Mouse (Mus musculus) neural tube, embryonic 15.5 days (tissue): ENCODE measurements around the gene Kif2c. TPM values are rescaled to one million over a fixed set of nuclear protein-coding genes. Genes with fewer than 3 reads are reported as not detected.

Experiments used
- ATAC-seq: fragments of 200-750 bp; cut with Nextera tagmentation; 2 replicates; pipeline ENCODE4 v1.8.0; 2017; ENCODE audit warnings: mild to moderate bottlenecking, moderate TSS enrichment, moderate library complexity; ENCODE audit not compliant: low FRiP score
- H3K27ac ChIP-seq: fragments of 300-500 bp; sonication (generic); replicated peaks from 2 replicates; pipeline ENCODE4 v1.5.1; 2015; ENCODE audit warnings: mild to moderate bottlenecking, inconsistent platforms
- H3K27me3 ChIP-seq: fragments of 300-500 bp; sonication (generic); replicated peaks from 2 replicates; pipeline ENCODE4 v1.6.1; 2015; ENCODE audit warnings: inconsistent platforms
- H3K36me3 ChIP-seq: fragments of 300-500 bp; sonication (generic); 2 replicates; pipeline ENCODE4 v1.6.1; 2015; ENCODE audit warnings: inconsistent platforms
- H3K4me1 ChIP-seq: fragments of 300-500 bp; sonication (generic); 2 replicates; pipeline ENCODE4 v1.6.1; 2015; ENCODE audit warnings: inconsistent platforms
- H3K4me2 ChIP-seq: fragments of 300-500 bp; sonication (generic); 2 replicates; pipeline ENCODE4 v1.6.1; 2015; ENCODE audit warnings: inconsistent platforms, mild to moderate bottlenecking, moderate library complexity
- H3K4me3 ChIP-seq: fragments of 300-500 bp; sonication (generic); replicated peaks from 2 replicates; pipeline ENCODE4 v1.5.1; 2015; ENCODE audit warnings: mild to moderate bottlenecking, inconsistent platforms
- H3K9ac ChIP-seq: fragments of 300-500 bp; sonication (generic); replicated peaks from 2 replicates; pipeline ENCODE4 v1.6.1; 2015; ENCODE audit warnings: mild to moderate bottlenecking, inconsistent platforms
- H3K9me3 ChIP-seq: fragments of 300-500 bp; sonication (generic); replicated peaks from 2 replicates; pipeline ENCODE4 v1.6.1; 2016; ENCODE audit warnings: inconsistent platforms
- WGBS: fragments of 180-500 bp; shearing (Covaris S2); methylation state at CpG from one replicate; pipeline ENCODE4 v1.1.7; 2015; ENCODE audit warnings: mixed read lengths; 5-methylcytosine and 5-hydroxymethylcytosine counted together
- polyA plus RNA-seq: library from polyadenylated mRNA; unstranded; fragments of >200 nt; fragmentation: Nextera tagmentation; extraction: Ambion mirVana; gene quantifications from 2 replicates; pipeline ENCODE4 v1.2.1, GENCODE M21; 2015

The Kif2c gene
- polyA plus RNA-seq, result 6.8 and 17.1 TPM in 2 replicates

DNA sequence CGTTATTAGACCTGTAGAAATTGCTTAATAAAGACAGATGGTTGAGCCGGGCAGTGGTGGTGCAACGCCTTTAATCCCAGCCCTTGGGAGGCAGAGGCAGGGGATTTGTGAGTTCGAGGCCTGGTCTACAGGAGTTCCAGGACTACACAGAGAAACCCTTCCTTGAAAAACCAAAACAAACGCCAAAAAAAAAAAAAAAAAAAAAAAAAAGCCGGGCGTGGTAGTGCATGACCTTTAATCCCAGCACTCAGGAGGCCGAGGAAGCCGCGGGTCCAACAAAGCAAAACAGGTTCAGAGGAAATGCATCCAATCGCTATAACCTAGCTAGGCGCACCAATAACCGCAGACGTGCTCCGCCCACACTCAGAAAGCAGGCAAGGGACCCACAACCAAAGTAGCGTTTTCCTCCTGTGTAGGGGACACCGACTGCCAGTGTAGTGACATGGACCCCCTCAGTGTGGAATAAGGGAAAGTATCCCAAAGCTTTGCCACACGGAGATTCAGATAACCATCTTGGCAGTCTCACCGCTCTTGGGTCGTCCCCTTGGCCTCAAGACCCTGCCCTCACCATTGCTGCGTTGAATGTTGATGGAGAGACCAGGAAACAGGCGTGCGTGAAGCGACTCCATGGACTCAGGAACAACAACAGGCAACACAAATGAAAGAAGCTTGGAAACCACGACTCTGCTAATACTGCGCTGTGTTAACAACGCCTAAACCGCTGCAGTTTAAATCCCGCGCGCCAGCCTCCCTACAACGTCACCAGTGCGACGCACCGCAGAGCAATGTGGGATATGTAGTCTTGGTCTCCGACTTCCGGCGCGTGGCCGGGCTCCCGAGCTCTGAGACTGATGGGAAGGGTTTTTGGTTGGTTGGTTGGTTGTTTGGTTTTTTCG lies at the start of gene Kif2c:
TSS of gene Kif2c (minus strand) at position 777 of the 896 bp plus-strand sequence.
- H3K27ac ChIP-seq, result peak within 1 kb of the TSS; percentile 82
- H3K4me3 ChIP-seq, result peak within 1 kb of the TSS; percentile 54
- H3K9me3 ChIP-seq, result no peaks in the 10 kb centered on the region
- 1% methylated on average over 42 of the region's 42 CpGs for WGBS
- peak within 1 kb of the TSS; percentile 58 for H3K9ac ChIP-seq
- ATAC-seq, result peak; percentile 98
- no peaks in the 10 kb centered on the region for H3K36me3 ChIP-seq
- peaks cover 18% of the 10 kb centered on the region for H3K4me1 ChIP-seq
- no peaks in the 10 kb centered on the region; the same call in 1 of the 2 replicates for H3K27me3 ChIP-seq
- H3K4me2 ChIP-seq, result peak within 1 kb of the TSS; percentile 75

DNA sequence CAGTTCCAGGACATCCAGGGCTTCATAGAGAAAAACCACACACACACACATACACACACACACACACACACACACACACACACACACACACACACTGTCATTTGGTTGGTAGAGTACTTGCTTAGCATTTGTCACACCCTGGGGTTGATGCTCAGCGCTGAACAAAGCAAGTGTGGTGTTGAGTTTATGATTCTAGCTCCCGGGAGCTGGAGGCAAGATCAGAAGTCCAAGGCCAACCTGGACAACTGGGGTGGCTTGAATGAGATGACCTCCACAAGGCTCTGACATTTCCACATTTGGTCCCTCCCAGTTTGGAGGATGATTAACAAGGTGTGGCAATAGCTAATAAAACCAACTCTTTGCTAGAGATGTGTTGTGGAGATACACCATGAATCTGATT lies 48.8 kb upstream of the Kif2c start:
- no peak overlapping the region for H3K27ac ChIP-seq
- H3K4me1 ChIP-seq, result peaks cover 16% of the 10 kb centered on the region
- no peaks in the 10 kb centered on the region for H3K36me3 ChIP-seq
- H3K27me3 ChIP-seq, result peaks cover 6% of the 10 kb centered on the region; the same call in 1 of the 2 replicates
- 82% methylated on average over 2 of the region's 2 CpGs for WGBS
- H3K4me3 ChIP-seq, result no peak overlapping the region
- no peaks in the 10 kb centered on the region for H3K9me3 ChIP-seq
- ATAC-seq, result no peak
- no peak overlapping the region for H3K4me2 ChIP-seq
- H3K9ac ChIP-seq, result no peak overlapping the region

- peaks cover 6% of the 10 kb centered on the region; the same call in 1 of the 2 replicates for H3K27me3 ChIP-seq
- H3K9ac ChIP-seq, result no peak overlapping the region
- no peak overlapping the region for H3K4me3 ChIP-seq
- H3K27ac ChIP-seq, result no peak overlapping the region
- 57% methylated on average over 10 of the region's 10 CpGs for WGBS
- H3K36me3 ChIP-seq, result no peaks in the 10 kb centered on the region
- H3K9me3 ChIP-seq, result no peaks in the 10 kb centered on the region
- H3K4me2 ChIP-seq, result no peak overlapping the region
- ATAC-seq, result no peak
- H3K4me1 ChIP-seq, result peaks cover 16% of the 10 kb centered on the region
Measured at GRCm38 (mm10) chr4:117230331-117230730, 47.9 kb upstream of the Kif2c start.

DNA sequence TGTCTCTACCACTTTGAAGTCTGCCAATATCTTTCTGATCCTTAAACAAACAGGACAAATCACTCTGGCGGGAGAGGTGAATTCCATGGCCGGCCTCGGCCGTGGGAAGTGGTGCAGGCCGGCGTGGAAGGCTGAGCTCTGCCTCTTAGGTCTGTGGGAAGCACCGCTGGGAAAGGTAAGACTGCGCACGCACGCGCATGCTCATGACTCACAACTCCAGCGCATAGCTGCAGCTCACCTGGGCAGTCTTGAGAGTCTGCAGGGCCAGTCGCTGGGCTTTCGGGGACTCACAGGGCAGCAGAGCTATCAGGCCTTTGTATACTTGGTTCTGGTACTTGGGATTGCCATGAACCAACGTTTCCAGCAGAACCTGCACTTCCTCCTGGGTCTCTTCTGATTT lies 47.2 kb upstream of the Kif2c start:
- Histone ChIP-seq H3K27me3 (peaks cover 6% of the 10 kb centered on the region; the same call in 1 of the 2 replicates), H3K4me3 (no peak overlapping the region), H3K27ac (no peak overlapping the region), H3K4me2 (no peak overlapping the region), H3K36me3 (no peaks in the 10 kb centered on the region), H3K9me3 (no peaks in the 10 kb centered on the region), H3K4me1 (peaks cover 10% of the 10 kb centered on the region), H3K9ac (no peak overlapping the region)
- WGBS, result 81% methylated on average over 15 of the region's 15 CpGs
- ATAC-seq, result no peak

- ATAC-seq, result no peak
- Histone ChIP-seq H3K9ac (no peak overlapping the region), H3K27me3 (peaks cover 6% of the 10 kb centered on the region; the same call in 1 of the 2 replicates), H3K9me3 (no peaks in the 10 kb centered on the region), H3K4me3 (no peak overlapping the region), H3K4me1 (no peaks in the 10 kb centered on the region), H3K36me3 (no peaks in the 10 kb centered on the region), H3K4me2 (no peak overlapping the region), H3K27ac (no peak overlapping the region)
Measured at GRCm38 (mm10) chr4:117225250-117225649, 42.8 kb upstream of the Kif2c start.

GRCm38 (mm10) chr4:117224122-117224521 lies 41.7 kb upstream of the Kif2c start:
- no peak overlapping the region for H3K9ac ChIP-seq
- no peak overlapping the region for H3K27ac ChIP-seq
- no peak for ATAC-seq
- H3K36me3 ChIP-seq, result no peaks in the 10 kb centered on the region
- 63% methylated on average over 8 of the region's 8 CpGs for WGBS
- 0 out of 2 replicates have a peak, but pooled peaks cover under 1% of the 10 kb centered on the region for H3K27me3 ChIP-seq
- no peaks in the 10 kb centered on the region for H3K9me3 ChIP-seq
- H3K4me2 ChIP-seq, result no peak overlapping the region
- no peaks in the 10 kb centered on the region for H3K4me1 ChIP-seq
- no peak overlapping the region for H3K4me3 ChIP-seq

- 15% methylated on average over 5 of the region's 5 CpGs for WGBS
- ATAC-seq, result no peak
Measured at GRCm38 (mm10) chr4:117223001-117223400, 40.6 kb upstream of the Kif2c start.

GRCm38 (mm10) chr4:117221836-117222235 lies 39.4 kb upstream of the Kif2c start:
- Histone ChIP-seq H3K27me3 (no peaks in the 10 kb centered on the region), H3K4me1 (no peaks in the 10 kb centered on the region), H3K36me3 (no peaks in the 10 kb centered on the region), H3K4me3 (no peak overlapping the region), H3K9me3 (no peaks in the 10 kb centered on the region), H3K27ac (no peak overlapping the region), H3K9ac (no peak overlapping the region), H3K4me2 (no peak overlapping the region)
- 87% methylated on average over 9 of the region's 9 CpGs for WGBS
- no peak for ATAC-seq

More at GRCm38 (mm10) chr4:117223001-117223400, 40.6 kb upstream of the Kif2c start:
- Histone ChIP-seq H3K9me3 (no peaks in the 10 kb centered on the region), H3K4me1 (no peaks in the 10 kb centered on the region), H3K4me3 (no peak overlapping the region), H3K9ac (no peak overlapping the region), H3K27me3 (no peaks in the 10 kb centered on the region), H3K36me3 (no peaks in the 10 kb centered on the region), H3K27ac (no peak overlapping the region), H3K4me2 (no peak overlapping the region)

DNA sequence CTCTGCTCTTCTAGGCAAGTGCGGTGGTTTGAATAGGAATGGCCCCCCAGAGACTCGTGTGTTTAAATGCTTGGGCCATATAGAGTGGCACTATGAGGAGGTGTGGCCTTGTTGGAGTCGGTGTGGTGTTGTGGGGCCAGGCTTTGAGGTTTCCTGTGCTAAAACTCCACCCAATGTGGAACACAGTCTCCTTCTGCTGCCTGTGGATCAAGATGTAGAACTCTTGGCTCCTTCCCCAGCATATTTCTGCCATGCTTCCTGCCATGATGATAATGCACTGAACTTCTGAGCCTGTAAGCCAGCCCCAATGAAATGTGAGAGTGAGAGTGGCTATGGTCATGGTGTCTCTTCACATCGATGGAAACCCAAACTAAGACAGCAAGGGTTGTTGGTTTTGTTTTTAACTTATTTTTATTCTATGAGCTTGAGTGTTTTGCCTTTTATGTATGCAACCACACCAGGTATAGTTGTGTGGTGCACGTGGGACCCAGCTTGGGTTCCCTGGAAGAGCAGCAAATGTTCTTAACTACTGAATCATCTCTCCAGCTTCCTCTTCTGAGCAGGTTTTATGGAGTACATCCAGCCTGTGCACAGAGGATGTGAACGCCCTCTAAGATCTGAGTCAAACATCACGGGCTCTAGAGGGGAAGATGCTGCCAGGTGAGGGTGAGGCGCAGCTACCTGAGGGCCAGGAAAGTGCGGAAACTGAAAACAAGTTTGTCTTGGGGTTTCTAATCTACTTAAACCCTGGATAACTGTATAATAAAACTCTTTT lies 38.5 kb upstream of the Kif2c start:
- Histone ChIP-seq H3K9ac (no peak overlapping the region), H3K4me1 (no peaks in the 10 kb centered on the region), H3K9me3 (no peaks in the 10 kb centered on the region), H3K4me3 (no peak overlapping the region), H3K36me3 (no peaks in the 10 kb centered on the region), H3K27ac (no peak overlapping the region), H3K4me2 (no peak overlapping the region), H3K27me3 (no peaks in the 10 kb centered on the region)
- 80% methylated on average over 9 of the region's 9 CpGs for WGBS
- ATAC-seq, result no peak

GRCm38 (mm10) chr4:117218517-117219219 lies 36.2 kb upstream of the Kif2c start:
- H3K36me3 ChIP-seq, result no peaks in the 10 kb centered on the region
- no peaks in the 10 kb centered on the region for H3K9me3 ChIP-seq
- no peak overlapping the region for H3K4me3 ChIP-seq
- no peak overlapping the region for H3K9ac ChIP-seq
- no peaks in the 10 kb centered on the region for H3K27me3 ChIP-seq
- H3K4me1 ChIP-seq, result no peaks in the 10 kb centered on the region
- WGBS, result 37% methylated on average over 10 of the region's 10 CpGs
- ATAC-seq, result peak; percentile 53; the same call in 1 of the 2 replicates
- H3K4me2 ChIP-seq, result no peak overlapping the region
- H3K27ac ChIP-seq, result no peak overlapping the region

- 78% methylated on average over 5 of the region's 5 CpGs for WGBS
- no peaks in the 10 kb centered on the region for H3K4me1 ChIP-seq
- H3K9me3 ChIP-seq, result no peaks in the 10 kb centered on the region
- H3K4me3 ChIP-seq, result no peak overlapping the region
- no peak for ATAC-seq
- H3K4me2 ChIP-seq, result no peak overlapping the region
- no peak overlapping the region for H3K9ac ChIP-seq
- no peaks in the 10 kb centered on the region for H3K36me3 ChIP-seq
- no peak overlapping the region for H3K27ac ChIP-seq
- no peaks in the 10 kb centered on the region for H3K27me3 ChIP-seq
Measured at GRCm38 (mm10) chr4:117217029-117217428, 34.6 kb upstream of the Kif2c start.
